Mouse (Mus musculus): ENCODE data around the gene Hist1h3h.

- TF ChIP-seq ZC3H11A (IDR thresholded peaks at IDR 0.05; ENCODE audit: low read depth, low read length): no peak
- no peak for TF ChIP-seq JUND (conservative IDR thresholded peaks at IDR 0.05; ENCODE audit: low read depth, low read length)
- TF ChIP-seq HCFC1 (IDR thresholded peaks at IDR 0.05; ENCODE audit: low read depth, low read length): no peak
These were observed 2.2 kb upstream of the Hist1h3h start for GRCm38 (mm10) chr13:21715131-21715863.

All from CH12.LX (cell line).